Mouse (Mus musculus): ENCODE measurements around the gene Tnfsf13. TPM values are rescaled to one million over a fixed set of nuclear protein-coding genes. Genes with fewer than 3 reads are reported as not detected.
A peak's percentile ranks its signal among the peaks of the same experiment; 100 is the strongest.

Gene Tnfsf13
- total RNA-seq, 2 experiments from 2014 or later: 0.39 to 0.92 TPM

- DNase-seq: no peak
- intact Hi-C loops (cut with DNase I): no loop called here
Observed at GRCm38 (mm10) chr11:69661221-69661881, 24.2 kb downstream of the Tnfsf13 start.

- no peak for DNase-seq
- intact Hi-C loops (cut with DNase I): loop anchor here (2.0 to 10.0 kb wide), 2 partner anchors 27 to 217 kb away; partner anchors contain the start of gene Tmem95
Observed at GRCm38 (mm10) chr11:69657462-69657881, 28.1 kb downstream of the Tnfsf13 start.

GRCm38 (mm10) chr11:69656617-69657461 is 28.7 kb downstream of the Tnfsf13 start:
- DNase-seq: no peak
- intact Hi-C loops (cut with DNase I): loop anchor here (2.0 to 10.0 kb wide), 2 partner anchors 26 to 218 kb away; partner anchors contain the start of gene Tmem95

- intact Hi-C loops (cut with DNase I): loop anchor here (2.0 to 10.0 kb wide), 2 partner anchors 25 to 219 kb away; partner anchors contain the start of gene Tmem95
Observed at GRCm38 (mm10) chr11:69656065-69656455, 29.5 kb downstream of the Tnfsf13 start.

GRCm38 (mm10) chr11:69655264-69656064 is 30.1 kb downstream of the Tnfsf13 start, which contains the start of gene Sox15:
Sox15 (plus strand) TSS chr11:69655314.
- intact Hi-C loops (cut with DNase I): loop anchor here (2.0 to 10.0 kb wide), 2 partner anchors 25 to 219 kb away; partner anchors contain the start of gene Tmem95
- DNase-seq: peak; percentile 39 to 54

More at GRCm38 (mm10) chr11:69656065-69656455, 29.5 kb downstream of the Tnfsf13 start:
- no peak for DNase-seq

- intact Hi-C loops (cut with DNase I): loop anchor here (10.0 kb wide), 1 partner anchor 220 kb away; the partner anchor contains the start of gene Tmem95
- DNase-seq: no peak
Observed at GRCm38 (mm10) chr11:69654760-69655159, 30.8 kb downstream of the Tnfsf13 start.

GRCm38 (mm10) chr11:69653399-69653798 is 32.2 kb downstream of the Tnfsf13 start:
- intact Hi-C loops (cut with DNase I): loop anchor here (10.0 kb wide), 1 partner anchor 221 kb away; the partner anchor contains the start of gene Tmem95
- no peak for DNase-seq

- intact Hi-C loops (cut with DNase I): no loop called here
- DNase-seq: no peak
Observed at GRCm38 (mm10) chr11:69645860-69646259, 39.7 kb downstream of the Tnfsf13 start.

- intact Hi-C loops (cut with DNase I): no loop called here
- no peak for DNase-seq
Observed at GRCm38 (mm10) chr11:69635471-69635870, 50.1 kb downstream of the Tnfsf13 start.

GRCm38 (mm10) chr11:69633128-69633866 is 52.3 kb downstream of the Tnfsf13 start:
- intact Hi-C loops (cut with DNase I): no loop called here
- DNase-seq: peak in 1 of 2 experiments; percentile 60

Small RNAs within 50 kb of the gene (microRNA-seq; reads per million reads assigned to microRNA genes)
- gene Mir1934: 1.4 to 3.0 reads per million in 2 experiments
- gene Mir467f: 0 reads per million in 2 experiments

Other genes with a start within 250 kb of the Tnfsf13 start
- under 1 TPM; 0.13 to 0.27 TPM for gene Dnah2, start 136.7 kb downstream of the Tnfsf13 start, total RNA-seq (2021)
- under 1 TPM; 0.23 to 0.62 TPM for gene Efnb3, start 125.6 kb downstream of the Tnfsf13 start, total RNA-seq (2021)
- 1 to 10 TPM; 2.6 to 2.8 TPM for gene Wrap53, start 105.5 kb downstream of the Tnfsf13 start, total RNA-seq (2021)
- 10 to 100 TPM; 10.7 to 15.8 TPM for gene Trp53, start 105.4 kb downstream of the Tnfsf13 start, total RNA-seq (2021)
- 100 to 1,000 TPM; 380 to 461 TPM for gene Atp1b2, start 79.8 kb downstream of the Tnfsf13 start, total RNA-seq (2021)
- gene Shbg, start 67.9 kb downstream of the Tnfsf13 start, total RNA-seq (2021): not detected
- 1 to 10 TPM; 3.0 to 3.2 TPM for gene Sat2, start 63.8 kb downstream of the Tnfsf13 start, total RNA-seq (2021)
- 10 to 100 TPM; 77.7 to 91.9 TPM for gene Fxr2, start 52.8 kb downstream of the Tnfsf13 start, total RNA-seq (2021)
- gene Sox15, start 30.5 kb downstream of the Tnfsf13 start, total RNA-seq (2021): not detected
- gene Mpdu1, start 23.1 kb downstream of the Tnfsf13 start, total RNA-seq (2021): 1 to 10 TPM; 8.0 to 8.3 TPM
- gene Cd68, start 19.6 kb downstream of the Tnfsf13 start, total RNA-seq (2021): 1 to 10 TPM; 2.6 to 3.2 TPM
- gene Eif4a1, start 13.4 kb downstream of the Tnfsf13 start, total RNA-seq (2021): 100 to 1,000 TPM in 1 of 2 experiments, 10 to 100 TPM in 1; 74.1 to 103 TPM
- 10 to 100 TPM; 22.7 TPM for gene Senp3, start 3.7 kb downstream of the Tnfsf13 start, total RNA-seq (2021)
- gene Tnfsf12, start 10.1 kb upstream of the Tnfsf13 start, total RNA-seq (2021): 10 to 100 TPM in 1 of 2 experiments, 1 to 10 TPM in 1; 8.6 to 10.4 TPM
- gene Tnfsfm13, start 10.3 kb upstream of the Tnfsf13 start, total RNA-seq (2021): 1 to 10 TPM; 1.3 to 1.5 TPM
- gene Polr2a, start 72.9 kb upstream of the Tnfsf13 start, total RNA-seq (2021): 10 to 100 TPM; 28.7 to 29.2 TPM
- not detected for gene Slc35g3, start 76.2 kb upstream of the Tnfsf13 start, total RNA-seq (2021)
- gene Zbtb4, start 80.1 kb upstream of the Tnfsf13 start, total RNA-seq (2021): 10 to 100 TPM; 24.3 to 26.2 TPM
- gene Chrnb1, start 110.2 kb upstream of the Tnfsf13 start, total RNA-seq (2021): 10 to 100 TPM; 29.2 to 33.1 TPM
- gene Fgf11, start 116.1 kb upstream of the Tnfsf13 start, total RNA-seq (2021): 1 to 10 TPM; 4.6 to 4.8 TPM
- gene Tmem102, start 119.8 kb upstream of the Tnfsf13 start, total RNA-seq (2021): under 1 TPM; 0.12 to 0.20 TPM
- gene Gm39566, start 129.5 kb upstream of the Tnfsf13 start, total RNA-seq (2021): not detected
- not detected for gene Spem2, start 132.7 kb upstream of the Tnfsf13 start, total RNA-seq (2021)
- gene Spem1, start 136.4 kb upstream of the Tnfsf13 start, total RNA-seq (2021): not detected
- 1 to 10 TPM; 2.4 to 2.9 TPM for gene Nlgn2, start 152.0 kb upstream of the Tnfsf13 start, total RNA-seq (2021)
- gene Tmem256, start 152.7 kb upstream of the Tnfsf13 start, total RNA-seq (2021): 100 to 1,000 TPM; 104 to 140 TPM
- 10 to 100 TPM; 10.6 to 11.2 TPM for gene Plscr3, start 160.6 kb upstream of the Tnfsf13 start, total RNA-seq (2021)
- gene Tnk1, start 172.9 kb upstream of the Tnfsf13 start, total RNA-seq (2021): not detected
- gene Tmem95, start 192.2 kb upstream of the Tnfsf13 start, total RNA-seq (2021): not detected
- 1 to 10 TPM; 1.3 to 1.5 TPM for gene Kctd11, start 195.6 kb upstream of the Tnfsf13 start, total RNA-seq (2021)
- gene Acap1, start 209.8 kb upstream of the Tnfsf13 start, total RNA-seq (2021): 1 to 10 TPM in 1 of 2 experiments, under 1 TPM in 1; 0.27 to 1.1 TPM
- under 1 TPM in 1 of 2 experiments, not detected in 1; 0.59 TPM for gene 2810408A11Rik, start 215.2 kb upstream of the Tnfsf13 start, total RNA-seq (2021)
- 10 to 100 TPM; 22.9 to 23.1 TPM for gene Neurl4, start 215.3 kb upstream of the Tnfsf13 start, total RNA-seq (2021)
- 10 to 100 TPM; 33.9 to 42.5 TPM for gene Gps2, start 228.1 kb upstream of the Tnfsf13 start, total RNA-seq (2021)
- gene Eif5a, start 236.2 kb upstream of the Tnfsf13 start, total RNA-seq (2021): 100 to 1,000 TPM; 402 to 432 TPM

Measured in gastrocnemius, postnatal 36 days (tissue).